Mouse (Mus musculus) liver, adult 2 months (tissue): ENCODE measurements around the gene Wdr72. TPM values are rescaled to one million over a fixed set of nuclear protein-coding genes. Genes with fewer than 3 reads are reported as not detected.

Experiments used
- DNase-seq: peaks from one replicate; pipeline ENCODE4 v3.0.0-alpha.2; 2011; ENCODE audit warnings: low read depth, low spot score; ENCODE audit errors: extremely low read depth
- H3K27ac ChIP-seq: fragments of 200-500 bp; replicated peaks from 2 replicates; pipeline ENCODE4 v1.5.1; 2012; ENCODE audit warnings: low read depth, mild to moderate bottlenecking, control low read depth, inconsistent platforms, low read length; ENCODE audit not compliant: insufficient read depth
- H3K27me3 ChIP-seq: fragments of 200-500 bp; 2 replicates; pipeline ENCODE4 v1.6.1; 2012; ENCODE audit warnings: mild to moderate bottlenecking, moderate library complexity, low read length, inconsistent platforms; ENCODE audit not compliant: control insufficient read depth, insufficient read depth
- H3K36me3 ChIP-seq: fragments of 200-500 bp; 2 replicates; pipeline ENCODE4 v1.6.1; 2012; ENCODE audit warnings: low read length, inconsistent platforms; ENCODE audit not compliant: control insufficient read depth, insufficient read depth
- H3K4me1 ChIP-seq: fragments of 200-500 bp; 2 replicates; pipeline ENCODE4 v1.6.1; 2011; ENCODE audit warnings: low read length; ENCODE audit not compliant: control insufficient read depth, insufficient read depth
- H3K4me3 ChIP-seq: fragments of 200-500 bp; 2 replicates; pipeline ENCODE4 v1.5.1; 2011; ENCODE audit warnings: low read depth, mild to moderate bottlenecking, control low read depth, low read length, moderate library complexity; ENCODE audit not compliant: insufficient read depth
- H3K79me2 ChIP-seq: fragments of 200-500 bp; 2 replicates; pipeline ENCODE4 v1.6.1; 2012; ENCODE audit warnings: inconsistent platforms, mild to moderate bottlenecking, low read length, moderate library complexity; ENCODE audit not compliant: control insufficient read depth, insufficient read depth
- H3K9ac ChIP-seq: fragments of 200-500 bp; 2 replicates; pipeline ENCODE4 v1.6.1; 2012; ENCODE audit warnings: low read depth, mild to moderate bottlenecking, control low read depth, inconsistent platforms, low read length
- CTCF ChIP-seq: fragments of 200-500 bp; IDR thresholded peaks from 2 replicates; pipeline ENCODE4 v1.5.1; 2011; ENCODE audit warnings: low read depth, low read length, control low read depth
- POLR2A ChIP-seq: fragments of 200-500 bp; IDR thresholded peaks from 2 replicates; pipeline ENCODE4 v1.6.1; 2011; ENCODE audit warnings: low read length, control low read depth; ENCODE audit not compliant: insufficient read depth; ENCODE audit errors: extremely low read depth
- WGBS: fragments of 180-500 bp; shearing (Covaris S2); methylation state at CpG from one replicate; pipeline ENCODE4 v1.1.7; 2018; 5-methylcytosine and 5-hydroxymethylcytosine counted together
- polyA plus RNA-seq: library from polyadenylated mRNA; depleted of rRNA; stranded (reverse); fragments of >200 nt; gene quantifications from 2 replicates; pipeline ENCODE4 v1.2.3, GENCODE M21; 2012; rRNA removed
- total RNA-seq: library from RNA; depleted of rRNA; stranded (reverse); fragments of >200 nt; gene quantifications from 2 replicates; pipeline ENCODE4 v1.2.3, GENCODE M21; 2014; rRNA removed

The Wdr72 gene
- total and polyA plus RNA-seq, 2 experiments = under 0.01 to 2.2 TPM

DNA sequence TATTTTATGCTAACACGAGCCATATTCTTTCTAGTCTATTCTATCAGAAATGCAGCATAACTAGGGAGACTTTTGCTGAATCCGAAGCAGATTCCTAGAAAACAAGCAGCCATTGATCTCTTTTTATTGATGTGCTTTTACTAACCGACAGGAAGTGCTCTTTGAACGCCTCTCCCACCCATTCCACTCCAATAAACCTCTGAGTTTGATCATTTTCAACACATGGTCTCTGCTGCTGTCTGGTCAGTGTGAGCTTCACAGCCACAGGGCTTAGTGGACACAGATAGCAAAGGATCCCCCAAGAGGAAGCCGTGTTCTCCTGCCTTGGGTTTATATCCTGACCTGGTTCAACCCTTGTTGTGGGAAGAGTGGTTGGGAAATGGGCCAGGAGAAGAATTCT is 218.7 kb downstream of the Wdr72 start:
- Histone ChIP-seq H3K36me3 (no peaks in the 10 kb centered on the region), H3K27ac (peak overlapping the region; percentile 81), H3K9ac (no peak overlapping the region; the same call in 1 of the 2 replicates), H3K79me2 (no peaks in the 10 kb centered on the region), H3K27me3 (no peaks in the 10 kb centered on the region), H3K4me3 (no peak overlapping the region), H3K4me1 (peaks cover 44% of the 10 kb centered on the region)
- DNase-seq = peak; percentile 80
- WGBS = 16% methylated on average over 5 of the region's 5 CpGs
- TF ChIP-seq CTCF (no peak), POLR2A (no peak)

DNA sequence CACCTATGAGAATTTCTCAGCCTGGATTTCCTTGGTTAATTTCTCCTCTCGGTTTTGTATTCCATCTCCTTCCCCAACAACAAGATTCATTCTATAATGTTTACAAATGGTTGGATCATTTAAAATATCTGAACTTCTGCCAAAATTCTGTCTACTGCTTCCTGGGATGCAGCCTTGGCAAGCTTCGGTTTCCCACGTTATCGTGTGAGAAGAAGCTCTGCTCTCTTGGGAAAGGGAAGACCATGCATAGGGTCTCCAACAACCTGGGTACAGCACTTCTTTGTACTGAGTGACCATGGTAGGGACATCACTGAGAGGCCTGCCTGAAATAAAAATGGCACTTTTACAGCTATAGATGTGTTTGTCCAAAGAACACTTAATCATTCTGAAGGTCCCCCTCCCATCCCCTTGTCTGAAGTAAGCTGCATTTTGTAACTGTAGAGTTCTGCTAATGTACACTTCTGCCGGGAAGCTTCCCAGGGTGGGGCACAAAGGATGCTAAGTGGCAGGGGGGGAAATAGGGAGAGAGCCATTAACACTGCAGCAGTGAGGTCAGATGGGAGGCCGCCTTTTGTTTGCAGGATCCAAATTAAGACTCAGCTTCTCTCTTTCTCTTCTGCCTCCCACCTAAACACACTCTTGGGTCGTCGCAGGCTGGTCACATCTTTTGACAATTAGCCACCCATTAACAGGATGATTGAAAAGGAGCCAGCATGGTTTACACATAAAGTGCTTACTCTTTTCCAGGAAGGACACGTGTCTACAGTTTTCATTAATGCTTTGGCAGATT is 220.7 kb downstream of the Wdr72 start:
- no peak overlapping the region for H3K9ac ChIP-seq
- TF ChIP-seq CTCF (no peak), POLR2A (no peak)
- H3K27ac ChIP-seq = no peak overlapping the region
- peak; percentile 17 for DNase-seq
- H3K27me3 ChIP-seq = no peaks in the 10 kb centered on the region
- H3K4me3 ChIP-seq = no peak overlapping the region
- H3K4me1 ChIP-seq = peaks cover 38% of the 10 kb centered on the region
- H3K79me2 ChIP-seq = no peaks in the 10 kb centered on the region
- WGBS = 49% methylated on average over 9 of the region's 9 CpGs
- no peaks in the 10 kb centered on the region for H3K36me3 ChIP-seq

DNA sequence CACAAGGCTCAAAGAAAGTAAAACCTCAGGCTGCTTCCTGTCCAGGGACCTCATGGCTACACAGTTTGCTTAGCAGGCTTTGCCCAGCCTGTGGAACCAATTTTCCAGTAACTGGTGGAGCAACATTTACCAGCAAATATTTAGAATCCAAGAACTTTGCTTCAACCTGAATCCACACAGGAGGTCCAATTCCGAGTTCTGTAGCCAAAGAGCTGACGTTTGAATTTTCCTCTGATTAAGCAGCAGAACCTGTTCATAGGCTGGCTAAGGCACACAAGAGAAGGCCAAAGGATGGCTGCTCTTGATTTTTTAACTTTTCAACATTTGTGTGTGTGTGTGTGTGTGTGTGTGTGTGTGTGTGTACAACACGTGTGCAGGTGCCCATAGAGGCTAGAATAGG is 222.2 kb downstream of the Wdr72 start:
- H3K27me3 ChIP-seq = no peaks in the 10 kb centered on the region

More for the DNA sequence above, 222.2 kb downstream of the Wdr72 start:
- DNase-seq = peak; percentile 94
- 20% methylated on average over 3 of the region's 3 CpGs for WGBS
- TF ChIP-seq POLR2A (no peak), CTCF (no peak)
- H3K4me1 ChIP-seq = peaks cover 30% of the 10 kb centered on the region
- H3K9ac ChIP-seq = no peak overlapping the region; the same call in 1 of the 2 replicates
- H3K36me3 ChIP-seq = no peaks in the 10 kb centered on the region
- no peaks in the 10 kb centered on the region for H3K79me2 ChIP-seq
- H3K27ac ChIP-seq = peak overlapping the region; percentile 83
- H3K4me3 ChIP-seq = no peak overlapping the region

Other genes with a start within 250 kb of the Wdr72 start
- not detected in 2 replicates for gene Unc13c, start 141.4 kb upstream of the Wdr72 start, total RNA-seq
- gene Unc13c, start 141.4 kb upstream of the Wdr72 start, polyA plus RNA-seq = not detected in 2 replicates